Mouse (Mus musculus): ENCODE results near the gene Fat3. TPM values are rescaled to one million over a fixed set of nuclear protein-coding genes. Genes with fewer than 3 reads are reported as not detected.

The Fat3 gene
- polyA plus RNA-seq, 1 experiment from 2014 or later = 0.44 TPM

DNA sequence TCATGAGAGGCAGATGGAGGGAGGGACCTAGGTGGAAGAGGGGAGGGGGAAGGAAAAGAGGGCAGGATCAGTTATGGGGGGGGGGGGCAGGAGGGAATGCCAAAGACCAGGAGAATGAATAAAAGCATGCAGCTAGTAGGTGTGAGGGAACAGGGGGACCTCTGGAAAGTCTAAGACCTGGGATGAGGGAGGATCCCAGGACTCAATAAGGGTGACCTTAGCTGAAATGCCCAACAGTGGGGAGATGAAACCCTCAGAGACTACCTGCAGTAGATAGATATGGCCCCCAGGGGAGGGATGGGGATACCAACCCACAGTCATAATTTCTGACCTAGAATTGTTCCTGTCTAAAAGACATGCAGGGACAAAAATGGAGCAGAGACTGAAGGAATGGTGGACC lies 620.3 kb downstream of the Fat3 start:
- H3K9ac ChIP-seq (ENCODE audit: low read depth, low read length) = no peak overlapping the region
- H3K4me3 ChIP-seq (ENCODE audit: low read length) = no peak overlapping the region
- H3K4me2 ChIP-seq (ENCODE audit: low read depth, low read length) = no peak overlapping the region
- 0 out of 2 replicates have a peak, but pooled peaks have one; percentile 16 for ATAC-seq
- H3K9me3 ChIP-seq (ENCODE audit: control insufficient read depth, low read length) = no peaks in the 10 kb centered on the region
- H3K27me3 ChIP-seq (replicated peaks; ENCODE audit: control insufficient read depth, insufficient read depth, low read length) = no peaks in the 10 kb centered on the region
- no peaks in the 10 kb centered on the region for H3K4me1 ChIP-seq (ENCODE audit: control insufficient read depth, insufficient read depth, low read length)
- no peak overlapping the region for H3K27ac ChIP-seq (ENCODE audit: low read length)
- no peaks in the 10 kb centered on the region for H3K36me3 ChIP-seq (ENCODE audit: control insufficient read depth, insufficient read depth, low read length)

- WGBS = 24% methylated on average over 3 of the region's 3 CpGs
- H3K9ac ChIP-seq (ENCODE audit: low read depth, low read length) = no peak overlapping the region
- H3K27ac ChIP-seq (ENCODE audit: low read length) = no peak overlapping the region
- no peak overlapping the region for H3K4me3 ChIP-seq (ENCODE audit: low read length)
- H3K36me3 ChIP-seq (ENCODE audit: control insufficient read depth, insufficient read depth, low read length) = no peaks in the 10 kb centered on the region
- no peak overlapping the region for H3K4me2 ChIP-seq (ENCODE audit: low read depth, low read length)
- 0 out of 2 replicates have a peak, but pooled peaks cover under 1% of the 10 kb centered on the region for H3K27me3 ChIP-seq (replicated peaks; ENCODE audit: control insufficient read depth, insufficient read depth, low read length)
- H3K9me3 ChIP-seq (ENCODE audit: control insufficient read depth, low read length) = no peaks in the 10 kb centered on the region
- ATAC-seq = peak; percentile 48; the same call in 1 of the 2 replicates
- no peaks in the 10 kb centered on the region for H3K4me1 ChIP-seq (ENCODE audit: control insufficient read depth, insufficient read depth, low read length)
Observed at GRCm38 (mm10) chr9:15880160-15880603, 620.9 kb downstream of the Fat3 start.

GRCm38 (mm10) chr9:15874506-15875160 lies 626.5 kb downstream of the Fat3 start, which contains the start of gene Mtnr1b:
Gene Mtnr1b (minus strand): TSS chr9:15874556.
- H3K9ac ChIP-seq (ENCODE audit: low read depth, low read length) = no peak within 1 kb of the TSS
- H3K4me3 ChIP-seq (ENCODE audit: low read length) = no peak within 1 kb of the TSS
- H3K9me3 ChIP-seq (ENCODE audit: control insufficient read depth, low read length) = no peaks in the 10 kb centered on the region
- no peak for ATAC-seq
- H3K4me2 ChIP-seq (ENCODE audit: low read depth, low read length) = no peak within 1 kb of the TSS
- H3K4me1 ChIP-seq (ENCODE audit: control insufficient read depth, insufficient read depth, low read length) = no peaks in the 10 kb centered on the region
- H3K36me3 ChIP-seq (ENCODE audit: control insufficient read depth, insufficient read depth, low read length) = no peaks in the 10 kb centered on the region
- peaks cover 13% of the 10 kb centered on the region for H3K27me3 ChIP-seq (replicated peaks; ENCODE audit: control insufficient read depth, insufficient read depth, low read length)
- WGBS = 48% methylated on average over 19 of the region's 19 CpGs
- no peak within 1 kb of the TSS for H3K27ac ChIP-seq (ENCODE audit: low read length)

DNA sequence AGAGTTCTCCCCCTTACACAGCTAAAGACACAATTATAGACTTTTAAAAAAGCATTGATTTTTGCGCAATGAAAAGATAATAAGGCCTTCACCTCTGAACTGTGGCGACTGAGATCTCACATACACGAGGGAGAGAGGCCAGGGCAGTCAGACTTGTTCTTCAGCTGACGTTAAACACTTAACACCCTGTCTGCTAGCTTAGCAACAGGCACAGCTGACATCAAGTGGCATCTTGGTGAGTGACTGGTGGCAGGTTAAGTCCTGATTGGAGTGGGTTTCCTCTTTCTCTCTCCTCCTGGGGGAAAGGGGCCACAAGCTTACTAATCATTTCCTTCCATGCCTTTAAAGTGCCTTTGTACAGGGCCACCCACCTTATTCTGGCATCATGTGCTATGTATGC lies 631.1 kb downstream of the Fat3 start:
- H3K27ac ChIP-seq (ENCODE audit: low read length) = no peak overlapping the region
- ATAC-seq = no peak
- H3K9me3 ChIP-seq (ENCODE audit: control insufficient read depth, low read length) = no peaks in the 10 kb centered on the region
- H3K36me3 ChIP-seq (ENCODE audit: control insufficient read depth, insufficient read depth, low read length) = no peaks in the 10 kb centered on the region
- H3K4me3 ChIP-seq (ENCODE audit: low read length) = no peak overlapping the region
- H3K9ac ChIP-seq (ENCODE audit: low read depth, low read length) = no peak overlapping the region
- H3K27me3 ChIP-seq (replicated peaks; ENCODE audit: control insufficient read depth, insufficient read depth, low read length) = peaks cover 11% of the 10 kb centered on the region
- WGBS = 41% methylated on average over 4 of the region's 4 CpGs
- no peak overlapping the region for H3K4me2 ChIP-seq (ENCODE audit: low read depth, low read length)
- no peaks in the 10 kb centered on the region for H3K4me1 ChIP-seq (ENCODE audit: control insufficient read depth, insufficient read depth, low read length)

- 70% methylated on average over 4 of the region's 4 CpGs for WGBS
- H3K9me3 ChIP-seq (ENCODE audit: control insufficient read depth, low read length) = no peaks in the 10 kb centered on the region
- H3K4me1 ChIP-seq (ENCODE audit: control insufficient read depth, insufficient read depth, low read length) = no peaks in the 10 kb centered on the region
- no peak overlapping the region for H3K9ac ChIP-seq (ENCODE audit: low read depth, low read length)
- ATAC-seq = no peak
- no peak overlapping the region for H3K4me3 ChIP-seq (ENCODE audit: low read length)
- H3K4me2 ChIP-seq (ENCODE audit: low read depth, low read length) = no peak overlapping the region
- H3K27ac ChIP-seq (ENCODE audit: low read length) = no peak overlapping the region
- H3K27me3 ChIP-seq (replicated peaks; ENCODE audit: control insufficient read depth, insufficient read depth, low read length) = peaks cover 5% of the 10 kb centered on the region
- no peaks in the 10 kb centered on the region for H3K36me3 ChIP-seq (ENCODE audit: control insufficient read depth, insufficient read depth, low read length)
Observed at GRCm38 (mm10) chr9:15869456-15869855, 631.6 kb downstream of the Fat3 start.

DNA sequence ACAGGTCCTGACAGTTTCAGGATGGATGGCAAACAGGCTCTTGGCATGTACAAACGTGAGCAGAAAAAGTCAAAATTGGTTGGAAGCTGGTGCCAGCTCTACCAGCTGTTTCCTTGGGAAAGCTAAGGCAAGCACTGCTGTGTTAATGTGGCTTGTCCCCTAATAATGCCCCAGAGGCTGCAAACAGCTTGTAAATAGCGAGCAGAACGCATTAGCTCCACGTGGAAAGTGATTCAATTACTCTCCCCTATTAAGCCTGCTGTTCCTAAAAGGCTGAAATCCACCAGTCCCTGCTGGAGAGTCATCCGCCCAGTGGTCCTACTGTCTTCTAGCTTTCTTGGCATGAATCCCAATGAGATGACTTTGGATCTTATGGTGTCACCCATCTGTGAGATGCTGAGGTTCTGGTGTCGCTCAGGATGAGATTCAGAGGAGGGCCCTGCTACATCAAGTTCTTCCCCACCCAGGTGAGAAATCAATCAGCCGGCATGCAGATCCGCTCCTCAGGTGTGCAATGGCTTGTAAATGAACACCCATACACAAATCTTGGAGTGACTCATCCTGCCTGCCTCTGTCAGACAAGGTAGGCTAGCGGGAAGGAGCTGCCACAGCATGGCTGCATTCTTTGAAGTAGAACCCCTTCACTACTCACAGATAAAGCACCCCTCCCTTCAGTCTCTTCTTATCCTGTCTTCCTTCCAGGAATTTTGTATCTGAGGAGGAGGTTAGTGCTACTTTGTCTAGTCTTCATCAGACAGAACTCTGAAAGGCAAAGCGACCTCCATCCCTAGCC lies 634.6 kb downstream of the Fat3 start:
- no peak for ATAC-seq
- no peaks in the 10 kb centered on the region for H3K9me3 ChIP-seq (ENCODE audit: control insufficient read depth, low read length)
- H3K9ac ChIP-seq (ENCODE audit: low read depth, low read length) = no peak overlapping the region

DNA sequence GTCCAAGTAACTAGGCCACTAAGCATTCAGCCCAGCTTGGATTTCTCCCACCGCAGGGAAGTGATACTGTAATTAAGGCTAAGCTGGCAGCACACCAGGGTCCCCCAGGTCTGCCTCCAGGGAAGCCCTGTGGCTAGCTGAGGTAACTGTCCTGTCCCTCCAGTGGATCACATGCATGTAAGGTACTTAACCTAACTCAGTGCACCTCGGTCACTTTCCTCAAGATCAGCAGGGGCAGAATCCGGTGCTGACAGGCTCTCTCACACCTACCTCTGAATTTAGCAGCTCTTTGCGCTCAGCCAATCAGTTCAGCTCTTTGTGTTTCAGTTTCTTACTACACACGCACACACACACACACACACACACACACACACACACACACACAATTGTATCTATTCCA lies 639.7 kb downstream of the Fat3 start:
- H3K4me2 ChIP-seq (ENCODE audit: low read depth, low read length) = no peak overlapping the region
- H3K9ac ChIP-seq (ENCODE audit: low read depth, low read length) = no peak overlapping the region
- WGBS = 70% methylated on average over 5 of the region's 5 CpGs

More for the DNA sequence above, 634.6 kb downstream of the Fat3 start:
- Histone ChIP-seq H3K4me3 (ENCODE audit: low read length) (no peak overlapping the region), H3K4me1 (ENCODE audit: control insufficient read depth, insufficient read depth, low read length) (no peaks in the 10 kb centered on the region), H3K27me3 (replicated peaks; ENCODE audit: control insufficient read depth, insufficient read depth, low read length) (no peaks in the 10 kb centered on the region), H3K36me3 (ENCODE audit: control insufficient read depth, insufficient read depth, low read length) (no peaks in the 10 kb centered on the region), H3K27ac (ENCODE audit: low read length) (no peak overlapping the region), H3K4me2 (ENCODE audit: low read depth, low read length) (no peak overlapping the region)
- 69% methylated on average over 10 of the region's 10 CpGs for WGBS

More for the DNA sequence above, 639.7 kb downstream of the Fat3 start:
- no peak overlapping the region for H3K4me3 ChIP-seq (ENCODE audit: low read length)
- H3K27me3 ChIP-seq (replicated peaks; ENCODE audit: control insufficient read depth, insufficient read depth, low read length) = no peaks in the 10 kb centered on the region
- no peak overlapping the region for H3K27ac ChIP-seq (ENCODE audit: low read length)
- H3K36me3 ChIP-seq (ENCODE audit: control insufficient read depth, insufficient read depth, low read length) = no peaks in the 10 kb centered on the region
- no peaks in the 10 kb centered on the region for H3K4me1 ChIP-seq (ENCODE audit: control insufficient read depth, insufficient read depth, low read length)
- no peaks in the 10 kb centered on the region for H3K9me3 ChIP-seq (ENCODE audit: control insufficient read depth, low read length)
- ATAC-seq = no peak
